Mouse (Mus musculus) adrenal gland, postnatal 25 days (tissue): ENCODE measurements around the gene Nup188. TPM values are rescaled to one million over a fixed set of nuclear protein-coding genes. Genes with fewer than 3 reads are reported as not detected.

ENCODE experiments used
- DNase-seq: peaks from one replicate; pipeline ENCODE4 v3.0.0; 2021; ENCODE audit warnings: mixed read lengths
- total RNA-seq: library from RNA; stranded (reverse); gene quantifications from 2 replicates; pipeline ENCODE4 v1.2.3, GENCODE M21; 2021

Gene Nup188
- total RNA-seq, 1 experiment from 2014 or later = 38.9 TPM

GRCm38 (mm10) chr2:30256616-30257350 lies 29.4 kb upstream of the Nup188 start:
- DNase-seq = no peak

DNA sequence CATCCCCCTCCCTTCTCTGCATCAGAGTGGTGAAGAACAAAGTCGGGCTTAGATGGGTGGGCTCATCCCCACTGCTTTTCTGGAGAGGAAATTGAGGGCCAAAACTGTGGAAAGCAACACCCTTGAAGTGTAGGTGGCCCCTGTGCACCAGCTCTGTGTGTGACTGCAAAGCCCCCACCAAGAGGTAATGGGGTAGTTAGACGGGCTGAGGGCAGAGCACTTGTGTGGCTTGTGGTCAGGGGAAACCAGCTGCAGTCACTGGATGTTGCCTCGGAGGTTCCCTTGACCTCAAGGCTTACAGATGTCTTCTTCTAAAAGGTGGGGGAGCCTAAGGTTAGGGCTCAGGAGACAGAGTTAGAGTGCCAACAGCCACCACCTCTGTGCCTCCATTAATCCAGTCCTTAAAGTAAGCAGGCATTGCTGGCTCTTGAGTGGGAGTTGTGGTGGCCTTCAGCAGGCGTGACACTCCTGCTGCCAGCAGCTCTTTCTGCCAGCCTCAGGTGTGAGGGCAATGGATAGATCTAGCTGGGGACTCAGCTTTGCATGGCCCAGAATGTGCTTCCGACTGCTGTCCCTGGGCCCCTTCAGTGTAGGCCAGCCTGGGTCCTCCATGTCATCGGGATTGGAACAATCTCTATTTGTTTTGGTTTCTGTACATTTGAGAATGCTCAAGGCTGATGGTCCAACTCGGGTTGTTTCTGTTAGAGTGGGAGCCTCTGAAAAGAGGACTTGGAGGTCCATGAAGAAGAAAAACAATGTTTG lies 28.3 kb upstream of the Nup188 start:
- no peak for DNase-seq

- DNase-seq = no peak
Measured at GRCm38 (mm10) chr2:30258600-30258999, 27.6 kb upstream of the Nup188 start.

- DNase-seq = no peak
Measured at GRCm38 (mm10) chr2:30259131-30260064, 26.8 kb upstream of the Nup188 start.

- DNase-seq = no peak
Measured at GRCm38 (mm10) chr2:30261064-30261736, 25.0 kb upstream of the Nup188 start.

GRCm38 (mm10) chr2:30261921-30262839 lies 24.0 kb upstream of the Nup188 start:
- no peak for DNase-seq

DNA sequence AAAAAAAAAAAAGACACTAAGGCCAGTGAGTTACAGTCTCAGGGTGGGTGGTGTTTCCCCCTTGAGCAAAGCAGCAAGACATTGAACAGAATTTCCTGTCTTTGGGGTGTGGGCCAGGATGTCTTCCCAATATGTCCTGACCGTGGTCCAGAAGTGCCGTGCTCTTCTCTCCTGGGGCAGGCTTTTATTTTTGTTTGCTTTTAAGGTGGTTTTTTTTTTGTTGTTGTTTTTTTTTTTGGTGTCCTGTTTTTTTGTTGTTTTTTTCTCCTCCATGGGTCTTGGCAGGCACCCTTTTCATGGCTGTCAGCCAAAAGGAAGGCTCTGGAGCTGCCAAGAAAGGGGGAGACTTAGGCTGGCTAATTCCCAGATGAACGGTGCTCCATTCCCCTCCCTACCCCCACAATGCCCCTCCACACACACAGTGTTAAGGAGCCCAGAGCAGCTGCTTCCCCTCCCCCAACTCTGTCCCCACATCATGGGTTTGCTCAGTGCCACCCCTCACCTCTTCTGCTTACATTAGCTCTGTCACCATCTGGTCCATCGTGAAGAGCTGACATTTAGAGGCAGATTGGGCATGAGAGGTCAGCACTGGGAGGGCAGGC lies 23.3 kb upstream of the Nup188 start:
- DNase-seq = peak; percentile 68

DNA sequence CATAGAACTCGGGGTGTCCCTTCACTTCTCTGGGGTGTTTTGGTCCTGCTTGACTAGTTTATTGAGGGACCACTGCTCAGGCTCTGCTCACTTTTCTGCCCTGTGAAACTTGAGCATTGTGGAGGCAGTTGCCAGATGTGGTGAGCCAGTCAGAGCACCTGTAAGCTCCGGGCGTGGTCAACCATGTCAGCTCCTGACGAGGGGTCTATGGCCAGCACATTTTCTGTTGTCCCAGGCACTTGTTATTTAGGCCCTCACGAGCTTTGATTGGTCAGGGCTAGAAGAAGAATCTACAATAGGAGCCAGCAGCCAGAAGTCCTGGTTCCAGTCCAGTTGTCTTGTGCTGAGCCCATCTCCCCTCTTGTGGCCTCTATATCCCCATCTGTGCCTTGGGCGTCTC lies 22.4 kb upstream of the Nup188 start:
- DNase-seq = no peak

GRCm38 (mm10) chr2:30264671-30265519 lies 21.3 kb upstream of the Nup188 start:
- no peak for DNase-seq

DNA sequence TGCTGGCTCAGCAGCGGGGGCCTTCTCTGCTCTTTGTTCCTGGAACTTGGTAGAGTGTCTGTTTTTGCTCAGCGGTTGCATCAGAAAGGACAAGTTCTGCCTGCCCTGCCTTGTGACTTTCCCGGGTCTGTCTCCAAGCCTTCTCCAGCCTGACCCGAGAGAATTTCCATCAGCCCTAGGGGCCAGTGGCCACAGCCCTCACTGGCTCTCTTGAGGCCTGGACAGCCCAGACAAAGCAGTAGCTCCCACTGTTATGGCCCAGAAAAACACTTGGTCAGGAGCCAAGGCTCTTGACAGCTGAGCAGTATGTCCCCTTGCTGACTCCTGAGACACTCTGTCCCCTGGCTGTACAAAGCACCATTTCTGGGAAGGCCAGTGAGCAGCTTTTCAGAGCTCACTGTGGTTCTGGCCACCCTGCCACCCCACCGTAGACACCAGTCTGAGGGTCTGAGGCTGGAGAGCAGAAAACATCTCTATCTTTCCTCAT lies 20.4 kb upstream of the Nup188 start, which contains the start of gene Phyhd1:
TSS of gene Phyhd1 (plus strand) at position 437 of the 487 bp plus-strand sequence.
- DNase-seq = peak; percentile 51

DNA sequence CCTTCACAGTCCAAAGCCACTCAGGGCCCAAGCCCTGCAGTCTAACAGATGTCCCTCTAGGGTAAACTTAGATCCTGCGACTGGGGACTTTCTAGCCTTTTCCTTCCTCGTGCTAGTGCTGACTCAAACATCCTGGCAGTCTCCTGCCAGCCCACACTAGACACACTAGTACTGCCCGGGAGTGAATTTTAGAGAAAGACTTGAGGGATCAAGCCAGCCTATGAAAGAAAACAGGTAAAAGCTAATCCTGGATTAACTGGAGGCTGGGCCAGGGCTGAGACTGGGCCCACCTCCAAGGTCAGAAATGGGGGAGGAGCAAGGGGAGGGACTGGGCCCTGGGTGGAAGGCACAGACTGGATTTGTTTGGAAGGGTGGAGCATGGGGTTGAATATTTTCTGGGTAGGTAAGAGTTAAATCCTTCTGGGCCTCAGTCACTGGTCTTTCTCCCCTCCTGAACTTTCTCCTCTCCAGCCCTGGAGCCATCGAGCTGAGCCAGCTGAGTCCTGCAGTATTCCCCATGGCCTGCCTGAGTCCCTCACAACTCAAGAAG lies 19.7 kb upstream of the Nup188 start:
- DNase-seq = peak; percentile 69

GRCm38 (mm10) chr2:30267466-30267865 lies 18.7 kb upstream of the Nup188 start:
- no peak for DNase-seq

DNA sequence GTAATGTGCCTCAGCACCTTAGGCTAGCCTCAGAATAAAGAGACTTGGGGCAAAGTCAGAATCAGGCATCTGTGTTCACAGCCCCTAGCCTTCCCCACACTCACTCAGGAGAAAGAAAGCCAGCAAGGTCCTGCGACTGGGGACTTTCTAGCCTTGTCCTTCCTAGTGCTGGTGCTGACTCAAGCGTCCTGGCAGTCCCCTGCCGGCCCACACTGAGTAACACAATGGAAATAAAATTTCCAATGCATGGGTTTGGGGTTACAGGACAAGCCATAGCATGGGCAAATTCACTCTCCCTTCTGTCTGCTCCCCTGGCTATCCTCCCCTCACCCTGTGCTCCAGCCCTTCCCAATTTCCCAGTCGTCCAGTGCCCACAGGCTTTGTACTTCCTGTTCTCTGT lies 17.8 kb upstream of the Nup188 start:
- no peak for DNase-seq

DNA sequence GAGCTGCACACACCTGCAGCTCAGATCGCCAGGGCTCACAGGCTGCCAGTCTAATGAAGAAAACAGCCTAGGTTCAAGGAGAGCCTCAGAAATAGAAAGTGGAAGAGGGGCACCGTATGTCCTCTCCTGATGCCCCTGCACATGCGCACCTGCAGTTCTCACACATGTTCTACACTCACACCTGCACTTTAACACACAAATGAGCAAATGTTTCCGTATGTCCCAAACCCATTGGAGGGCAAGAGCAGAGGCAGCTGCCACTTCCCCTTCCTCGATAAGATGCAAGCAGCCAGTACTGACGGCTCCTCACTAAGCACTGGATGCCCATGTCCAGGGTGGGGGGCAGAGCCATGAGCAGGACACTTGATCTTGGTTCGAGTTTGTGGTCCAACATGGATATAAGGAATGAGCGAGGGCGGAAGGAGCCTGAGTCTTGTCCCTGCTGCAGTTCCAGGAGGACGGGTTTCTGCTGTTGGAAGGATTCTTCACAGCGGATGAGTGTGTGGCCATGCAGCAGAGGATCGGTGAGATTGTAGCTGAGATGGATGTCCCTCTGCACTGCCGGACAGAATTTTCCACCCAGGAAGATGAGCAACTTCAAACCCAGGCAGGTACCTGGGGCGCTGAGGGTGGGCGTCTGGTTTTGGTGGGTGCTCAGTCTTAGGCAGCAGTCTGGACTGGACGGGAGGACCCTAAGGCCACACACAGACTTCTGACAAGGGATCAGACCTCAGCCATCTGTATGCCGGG lies 16.8 kb upstream of the Nup188 start:
- DNase-seq = no peak

DNA sequence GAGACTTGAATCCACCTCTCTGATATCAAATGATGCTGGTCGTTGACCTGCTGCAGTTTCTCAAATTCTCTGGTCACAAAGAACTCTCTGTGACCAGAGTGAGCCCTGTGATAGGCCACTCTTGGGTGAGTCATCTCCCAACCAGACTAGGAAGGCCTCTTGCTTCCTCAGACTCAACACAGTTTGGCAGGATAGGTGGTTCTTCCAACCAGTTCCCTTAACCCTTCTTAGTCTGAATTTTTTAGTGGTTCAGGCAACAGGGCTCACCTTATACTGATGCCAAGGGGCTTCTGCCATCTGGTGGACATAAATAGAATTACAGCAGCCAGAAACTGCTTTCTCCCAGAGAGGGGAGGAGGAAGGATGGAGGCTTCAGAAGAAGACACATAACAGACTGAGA lies 16.1 kb upstream of the Nup188 start:
- DNase-seq = no peak

DNA sequence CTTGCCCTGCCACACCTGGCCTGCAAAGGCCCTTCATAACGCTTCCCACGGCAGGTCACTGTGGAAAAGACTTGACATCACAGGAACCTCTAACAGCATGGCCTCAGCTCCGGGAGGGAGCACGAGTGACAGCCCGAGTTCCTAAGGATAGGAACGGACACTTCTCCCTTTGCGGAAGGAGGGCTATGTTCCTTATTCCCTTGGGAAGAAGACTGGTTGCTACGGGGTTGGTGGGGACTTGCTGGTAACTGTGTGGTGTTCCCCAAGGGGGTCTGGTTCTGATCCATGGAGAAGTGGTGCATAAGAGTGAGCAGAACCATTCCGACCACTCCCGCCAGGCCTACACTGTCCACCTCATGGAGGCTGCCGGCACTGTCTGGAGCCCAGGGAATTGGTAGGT lies 5.5 kb upstream of the Nup188 start, which contains the start of gene Gm28038:
TSS of gene Gm28038 (plus strand) at position 301 of the 400 bp plus-strand sequence.
- DNase-seq = no peak

GRCm38 (mm10) chr2:30281651-30282050 lies 4.5 kb upstream of the Nup188 start:
- DNase-seq = peak; percentile 61

DNA sequence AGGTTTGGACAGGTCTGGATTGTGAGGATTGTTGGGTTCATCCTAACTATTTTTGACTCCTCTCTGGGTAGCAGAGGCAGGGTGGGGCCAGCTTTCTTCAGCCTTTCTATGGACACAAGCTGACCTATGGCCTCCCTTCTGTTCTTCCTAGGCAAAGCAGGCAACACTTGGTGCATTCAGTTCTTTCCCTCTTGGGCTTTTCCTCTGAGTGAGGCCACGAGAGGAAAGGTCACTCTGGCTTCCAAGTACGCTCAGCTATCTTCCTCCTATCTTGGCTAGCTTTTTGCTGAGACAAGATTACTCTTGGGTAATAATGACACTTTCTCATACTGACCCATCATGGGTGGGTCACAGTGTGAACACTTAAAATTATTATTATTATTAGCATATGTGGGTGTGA lies 3.0 kb upstream of the Nup188 start:
- DNase-seq = no peak
